Mouse (Mus musculus): ENCODE measurements at regions not wholly inside any gene's neighbourhood (a gene's known extent, or its start where the extent isn't known, plus 50 kb on each side); places are given as distances from the start of the nearest gene placed in this dataset.

- no peak for DNase-seq (ENCODE audit: low spot score)
These were observed 141.1 kb upstream of the Gli2 start for GRCm38 (mm10) chr1:119194533-119194932.

DNA sequence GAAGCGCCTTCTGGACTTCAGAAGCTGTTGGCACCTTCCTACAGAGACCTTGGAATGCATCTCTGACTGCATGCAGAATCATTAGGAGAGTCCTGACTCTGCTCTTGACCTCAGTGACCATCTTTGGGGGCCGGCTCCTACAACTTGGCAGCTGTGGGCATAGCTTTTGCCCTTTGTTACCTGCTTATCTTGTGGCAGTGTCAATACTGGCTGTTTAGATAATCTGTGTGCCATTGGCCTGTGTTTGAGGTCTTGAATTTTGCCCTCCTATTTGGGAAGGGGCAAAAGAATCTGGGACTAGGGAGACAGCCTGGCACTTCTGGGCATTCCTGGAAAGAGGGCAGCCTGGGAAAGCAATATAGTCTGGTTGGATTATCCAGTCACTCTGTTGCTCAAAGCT, 137.8 kb upstream of the Gli2 start:
- no peak for DNase-seq (ENCODE audit: low spot score)

DNA sequence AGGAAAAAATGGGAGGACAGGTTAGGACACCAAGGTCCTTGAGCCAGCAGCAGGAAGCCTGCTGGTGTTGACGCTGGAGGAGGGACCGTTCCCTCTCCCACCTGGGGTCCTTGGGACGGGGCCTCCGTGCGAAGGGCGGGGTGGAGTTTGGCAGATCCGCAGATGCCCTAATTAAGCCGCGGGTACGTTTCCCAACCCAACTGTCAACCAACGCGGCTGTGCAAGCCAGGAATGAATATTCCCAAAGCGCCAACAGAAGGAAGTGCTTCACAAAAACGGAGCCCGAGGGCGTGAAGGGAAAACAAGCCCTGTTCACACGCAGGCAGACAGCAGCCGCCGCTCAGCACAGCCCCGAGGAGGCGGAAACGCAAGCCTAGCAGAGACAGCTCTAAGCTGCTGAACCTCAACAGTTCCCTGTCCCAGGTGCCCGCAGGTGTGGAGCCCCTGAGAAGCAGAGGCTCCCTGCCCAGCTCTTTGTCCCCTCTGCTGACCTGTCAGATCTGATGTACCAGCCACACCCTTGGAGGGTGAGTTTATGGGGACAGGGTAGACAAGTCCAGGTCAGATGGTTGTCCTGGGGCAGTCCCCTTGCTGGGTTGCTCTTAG, 136.1 kb upstream of the Gli2 start:
- no peak for DNase-seq (ENCODE audit: low spot score)

GRCm38 (mm10) chr1:119187301-119187700, 133.9 kb upstream of the Gli2 start:
- DNase-seq (ENCODE audit: low spot score): no peak

- no peak for DNase-seq (ENCODE audit: low spot score)
These were observed 133.4 kb upstream of the Gli2 start for GRCm38 (mm10) chr1:119186856-119187255.

GRCm38 (mm10) chr1:119183558-119184270, 130.3 kb upstream of the Gli2 start:
- DNase-seq (ENCODE audit: low spot score): no peak

GRCm38 (mm10) chr1:119173030-119173756, 119.8 kb upstream of the Gli2 start:
- no peak for DNase-seq (ENCODE audit: low spot score)

DNA sequence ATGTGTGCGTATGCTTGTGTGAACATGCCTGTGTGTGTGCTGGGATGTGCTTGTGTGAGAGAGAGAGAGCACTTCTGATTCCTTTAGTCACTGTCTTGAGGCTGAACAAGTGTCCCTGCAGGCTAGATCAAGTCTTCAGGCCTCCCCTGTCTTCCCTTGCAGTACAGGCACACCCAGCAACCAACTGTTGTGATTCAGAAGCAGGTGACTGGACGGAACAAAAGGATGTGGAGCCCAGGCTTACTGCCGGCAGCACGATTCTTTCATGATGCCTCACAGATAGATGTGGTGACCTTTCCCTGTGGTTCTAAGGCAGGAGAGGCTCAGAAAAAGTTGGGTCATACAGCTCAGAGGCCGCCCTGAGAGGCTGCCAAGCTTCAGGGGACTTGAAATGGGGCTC, 114.0 kb upstream of the Gli2 start:
- no peak for DNase-seq (ENCODE audit: low spot score)

DNA sequence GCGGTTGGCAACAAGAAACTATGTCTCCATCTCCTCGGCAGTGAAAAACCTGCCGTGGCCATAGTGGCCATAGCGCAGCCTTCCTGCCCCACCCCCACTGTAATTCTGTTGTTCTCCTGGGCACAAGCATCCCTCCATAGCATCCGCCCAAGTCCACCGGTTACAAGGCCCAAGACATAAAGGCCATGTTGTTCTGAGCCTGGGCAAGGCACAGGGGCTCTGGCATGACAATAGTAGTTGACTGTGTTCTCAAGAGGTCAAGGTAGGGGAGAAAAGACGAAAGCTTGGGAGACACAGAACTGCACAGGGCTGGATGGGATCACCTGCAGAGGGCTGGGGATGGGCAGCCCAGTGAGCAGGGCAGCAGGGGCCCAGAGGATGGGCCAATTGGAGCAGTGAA, 112.9 kb upstream of the Gli2 start:
- DNase-seq (ENCODE audit: low spot score): no peak

DNA sequence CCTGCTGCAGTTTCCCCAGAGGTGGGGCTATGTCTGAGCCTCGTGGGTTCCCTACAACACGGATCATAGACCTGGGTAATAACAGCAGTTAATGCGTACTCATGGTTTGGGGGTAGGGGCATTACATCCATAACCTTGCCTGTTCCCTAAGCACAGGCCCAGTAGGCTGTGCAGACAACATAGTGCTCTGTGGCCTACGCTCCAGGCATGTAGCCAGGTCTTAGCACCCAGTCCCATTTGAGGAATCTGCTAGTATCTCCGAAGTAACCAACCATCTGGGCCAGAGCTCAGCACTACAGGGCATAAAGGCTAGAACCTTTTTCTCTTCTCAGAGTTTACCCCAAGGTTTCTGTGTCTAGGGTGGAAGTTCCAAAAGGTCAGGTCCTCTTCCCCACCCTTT, 111.4 kb upstream of the Gli2 start:
- no peak for DNase-seq (ENCODE audit: low spot score)

DNA sequence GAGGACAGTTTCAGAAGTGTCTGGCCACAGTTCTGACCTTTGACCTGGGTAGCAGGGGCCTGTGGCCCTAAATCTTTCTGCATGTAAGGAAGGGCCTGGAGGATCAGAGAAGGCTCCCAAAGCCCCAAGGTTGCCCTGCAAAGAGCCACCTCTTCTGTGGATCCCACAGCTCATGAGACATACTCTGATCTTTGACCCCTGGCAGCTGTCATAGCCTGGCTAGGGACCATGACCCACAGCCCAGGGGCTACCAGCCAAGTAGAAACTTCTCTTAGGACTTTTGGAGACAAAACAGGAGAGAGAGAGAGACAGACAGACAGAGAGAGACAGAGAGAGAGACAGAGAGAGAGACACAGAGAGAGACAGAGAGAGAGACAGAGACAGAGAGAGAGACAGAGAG, 110.4 kb upstream of the Gli2 start:
- DNase-seq (ENCODE audit: low spot score): no peak

GRCm38 (mm10) chr1:119163114-119163740, 109.8 kb upstream of the Gli2 start:
- DNase-seq (ENCODE audit: low spot score): no peak

DNA sequence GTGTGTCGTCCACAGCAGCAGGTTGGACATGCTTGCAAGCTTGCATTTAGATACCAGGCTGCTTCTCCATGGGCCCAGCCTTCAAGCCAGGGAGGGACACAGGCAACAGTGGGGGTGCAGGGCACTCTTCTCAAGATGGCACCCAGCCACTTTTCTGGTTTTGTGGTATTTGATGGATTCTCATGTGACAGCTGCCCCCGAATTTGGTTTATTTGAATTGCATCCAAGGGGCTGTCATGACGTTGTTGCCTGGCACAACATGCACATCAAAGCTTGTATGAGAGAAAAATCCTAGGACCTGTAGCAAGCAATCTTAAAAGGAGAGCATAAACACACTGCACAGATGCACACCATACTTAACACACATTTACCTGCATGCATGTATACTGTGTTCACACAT, 108.3 kb upstream of the Gli2 start:
- no peak for DNase-seq (ENCODE audit: low spot score)

DNA sequence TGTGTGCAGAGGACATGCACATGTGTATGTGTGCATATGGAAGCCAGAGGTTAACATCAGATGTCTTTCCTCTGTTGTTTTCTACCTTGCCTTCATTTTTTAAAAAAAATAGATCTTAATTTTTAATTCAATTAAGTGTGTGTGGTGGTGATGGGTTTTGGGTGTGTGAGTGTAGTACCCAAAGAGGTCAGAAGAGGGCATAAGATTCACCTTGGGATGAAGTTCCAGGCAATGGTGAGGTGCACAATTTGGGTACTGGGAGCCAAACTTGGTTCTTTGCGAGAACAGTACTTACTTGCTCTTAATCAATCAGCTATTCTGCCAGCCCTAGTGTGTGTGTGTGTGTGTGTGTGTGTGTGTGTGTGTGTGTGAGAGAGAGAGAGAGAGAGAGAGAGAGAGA, 106.9 kb upstream of the Gli2 start:
- no peak for DNase-seq (ENCODE audit: low spot score)

DNA sequence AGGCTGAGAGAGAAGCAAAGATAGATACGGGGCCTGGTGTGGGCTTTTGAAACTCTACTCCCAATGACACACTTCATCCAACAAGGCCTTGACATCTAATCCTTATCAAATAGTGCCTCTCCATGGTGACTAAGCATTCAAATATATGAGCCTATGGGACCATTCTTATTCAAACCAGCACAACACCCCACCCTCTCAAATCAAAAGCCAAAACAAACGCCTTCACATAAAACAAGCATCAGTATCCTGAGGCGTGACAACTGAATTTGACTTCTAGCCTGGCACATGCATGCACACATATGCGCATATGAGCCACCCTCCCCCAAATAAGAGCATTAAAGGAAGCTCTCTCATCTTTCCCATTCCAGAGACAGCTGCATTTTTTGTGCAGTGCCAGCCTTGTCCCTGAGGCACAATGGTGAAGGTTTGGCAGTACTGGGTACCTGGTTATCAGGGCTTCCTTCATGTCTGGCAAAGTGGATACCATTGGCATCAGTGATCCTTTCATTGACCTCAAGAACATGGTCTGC, 103.8 kb upstream of the Gli2 start:
- no peak for DNase-seq (ENCODE audit: low spot score)

DNA sequence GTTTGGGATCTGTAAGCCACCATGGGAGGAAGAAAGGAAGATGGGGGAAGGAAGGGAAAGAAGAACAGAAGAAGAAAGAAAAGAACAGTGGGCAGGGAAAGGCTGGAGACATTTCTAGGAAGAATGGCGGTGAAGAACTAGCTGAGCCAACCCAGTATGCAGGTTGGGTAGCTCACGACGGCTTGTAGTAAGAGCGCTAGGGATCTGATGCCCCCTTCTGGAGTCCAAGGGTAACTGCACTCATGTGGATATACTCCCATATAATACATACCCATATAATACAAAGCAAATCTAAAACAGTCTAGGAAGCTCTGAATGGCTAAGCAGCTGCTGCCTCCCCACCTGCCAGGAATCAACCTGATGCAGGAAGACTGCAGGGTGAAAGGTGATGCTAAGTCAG, 100.2 kb upstream of the Gli2 start:
- DNase-seq (ENCODE audit: low spot score): no peak

- DNase-seq (ENCODE audit: low spot score): no peak
These were observed 99.4 kb upstream of the Gli2 start for GRCm38 (mm10) chr1:119152776-119153175.

DNA sequence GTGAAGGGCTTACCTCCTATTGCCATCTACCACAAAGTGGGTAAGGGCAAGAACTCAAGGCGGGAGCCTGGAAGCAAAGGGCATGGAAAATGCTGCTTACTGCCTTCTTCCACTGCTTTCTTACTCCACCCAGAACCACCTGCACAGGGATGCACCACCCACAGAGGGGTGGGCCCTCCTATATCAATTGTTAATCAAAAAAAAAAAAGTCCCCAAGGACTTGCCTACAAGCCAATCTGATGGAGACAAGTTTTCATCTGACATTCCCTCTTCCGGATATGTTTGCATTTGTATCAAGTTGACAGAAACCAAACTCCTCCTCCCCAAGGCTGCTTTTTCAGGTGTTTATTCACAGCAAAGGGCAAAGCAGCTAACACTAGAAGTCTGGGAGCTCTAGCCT, 94.1 kb upstream of the Gli2 start:
- DNase-seq (ENCODE audit: low spot score): no peak

DNA sequence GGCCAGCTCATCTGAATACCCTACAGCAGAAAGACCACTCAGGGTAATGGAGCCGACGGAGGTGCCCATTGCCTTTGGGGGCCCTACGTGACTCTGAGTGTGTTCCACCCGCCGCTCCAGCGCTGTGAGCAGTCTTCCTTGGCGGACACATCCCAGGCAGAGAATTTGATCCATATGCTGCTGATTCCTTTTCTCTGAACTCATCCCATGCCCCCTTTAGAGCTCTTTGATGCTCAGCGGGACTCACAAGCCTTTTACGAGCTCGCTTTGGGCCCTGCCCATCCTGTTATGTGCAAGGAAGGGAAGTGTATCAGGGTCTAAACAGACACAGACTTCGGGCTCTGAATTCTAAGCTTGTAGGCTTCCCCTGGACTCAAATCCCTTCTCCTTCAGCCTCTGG, 90.4 kb upstream of the Gli2 start:
- no peak for DNase-seq (ENCODE audit: low spot score)

DNA sequence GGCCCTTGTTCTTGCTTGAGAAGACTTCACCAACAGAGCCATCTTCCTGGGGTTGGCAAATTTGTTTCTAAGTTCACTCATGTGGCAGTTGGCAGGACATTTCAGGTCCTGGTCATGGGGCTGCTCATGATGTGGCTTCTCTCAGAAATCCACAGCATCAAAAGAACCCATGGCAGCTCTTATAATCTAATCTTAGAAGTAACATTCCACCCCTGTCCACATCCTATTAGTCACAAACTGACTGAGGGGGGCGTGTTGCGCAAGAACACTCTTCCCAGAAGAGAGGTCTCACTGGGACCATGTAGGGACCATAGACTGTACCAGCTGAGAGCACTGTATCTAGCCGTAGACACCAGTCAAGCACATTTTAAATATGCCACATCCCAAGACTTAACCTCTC, 75.6 kb upstream of the Gli2 start:
- DNase-seq (ENCODE audit: low spot score): no peak

DNA sequence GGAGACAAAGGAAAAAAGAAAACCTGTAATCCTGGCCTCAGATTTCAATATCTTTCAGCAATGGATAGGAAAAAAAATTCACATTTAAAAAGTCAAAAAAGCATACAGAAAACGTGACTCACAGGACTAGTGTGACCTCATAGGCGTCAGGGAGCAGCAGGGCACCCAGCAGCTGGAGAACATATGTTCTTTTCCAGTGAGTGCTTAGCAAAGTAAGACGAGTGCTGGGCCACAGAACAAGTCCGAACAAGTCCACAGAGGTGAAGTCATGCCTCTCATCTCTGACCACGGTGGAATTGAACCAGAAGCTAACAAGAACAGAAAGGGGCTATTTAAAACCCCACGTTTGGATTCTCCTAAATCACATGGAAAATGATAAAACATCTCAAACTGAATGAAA, 72.1 kb upstream of the Gli2 start:
- no peak for DNase-seq (ENCODE audit: low spot score)

DNA sequence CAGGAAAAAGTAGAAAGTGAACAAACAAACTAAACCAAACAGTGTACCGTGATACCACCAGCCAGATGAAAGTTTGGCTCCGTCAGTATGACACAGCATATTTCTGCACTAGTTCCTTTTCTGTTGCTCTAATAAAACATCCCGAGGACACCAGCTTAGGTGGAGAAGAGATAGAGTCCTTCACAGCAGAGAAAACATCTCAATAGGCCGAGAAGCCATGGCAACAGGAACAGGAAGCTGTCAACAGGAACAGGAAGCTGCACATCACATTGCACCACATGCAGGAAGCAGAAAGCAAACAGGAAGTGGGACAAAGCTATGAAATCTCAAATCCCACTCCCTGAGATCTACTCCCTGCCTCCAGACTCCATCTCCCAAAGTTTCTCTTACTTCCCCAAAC, 71.4 kb upstream of the Gli2 start:
- no peak for DNase-seq (ENCODE audit: low spot score)

DNA sequence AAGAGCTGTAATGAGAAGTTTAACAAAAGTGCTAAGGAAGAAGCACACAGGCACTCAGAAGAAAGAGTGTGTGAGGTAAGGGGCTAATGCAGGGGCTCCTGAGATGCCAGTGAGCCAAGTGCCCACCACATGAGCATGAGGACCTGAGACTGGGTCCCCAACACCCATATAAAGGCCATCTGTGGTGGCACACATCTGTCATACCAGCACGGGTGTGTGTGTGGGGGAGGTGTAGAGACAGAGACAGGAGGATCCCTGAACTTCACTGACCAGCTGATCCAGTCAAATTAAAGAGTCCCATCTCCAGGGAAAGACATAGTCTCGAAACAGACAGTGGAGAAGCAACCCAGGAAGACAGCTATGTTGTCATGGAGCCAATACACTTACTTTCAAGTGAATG, 70.6 kb upstream of the Gli2 start:
- no peak for DNase-seq (ENCODE audit: low spot score)
